Mouse (Mus musculus): ENCODE measurements around the gene Cyp27b1. TPM values are rescaled to one million over a fixed set of nuclear protein-coding genes. Genes with fewer than 3 reads are reported as not detected.
A peak's percentile ranks its signal among the peaks of the same experiment; 100 is the strongest.

Cyp27b1 gene
- polyA plus RNA-seq, 1 experiment from 2014 or later = 0.13 TPM

DNA sequence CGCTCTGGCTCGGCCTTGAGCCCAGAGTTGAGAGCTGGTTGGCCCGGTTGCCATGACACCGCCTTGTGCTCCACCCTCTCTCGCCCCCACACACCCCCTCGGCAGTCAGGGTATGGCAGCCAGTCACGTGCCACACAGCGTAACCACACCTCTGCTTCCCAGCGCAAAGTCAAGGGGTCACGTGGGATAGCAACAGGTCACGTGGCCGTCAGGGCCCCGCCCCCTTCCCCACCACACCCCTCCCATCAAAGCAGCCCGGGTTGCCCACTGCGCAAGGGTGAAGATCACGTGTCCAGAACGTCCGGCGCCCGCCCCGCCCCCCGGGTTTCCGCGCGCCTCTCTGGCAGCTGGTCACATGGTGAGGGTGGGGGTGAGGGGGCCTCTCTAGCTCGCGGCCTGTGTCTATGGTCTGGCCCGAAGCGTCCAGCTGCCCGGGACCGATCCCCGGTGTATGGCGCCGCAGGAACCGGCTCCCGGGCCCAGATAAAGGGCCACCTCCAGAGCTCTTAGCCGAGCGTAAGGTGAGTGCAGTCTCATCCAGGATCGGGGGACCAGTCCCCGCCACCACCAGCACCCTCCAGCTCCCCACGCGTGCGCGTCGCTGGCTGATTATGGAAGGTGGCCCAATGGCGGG lies 15.3 kb downstream of the Cyp27b1 start, which contains the start of gene Cdk4:
Gene Cdk4, plus strand, starts transcription at position 296 of the 634 bp plus-strand sequence.
- H3K36me3 ChIP-seq (ENCODE audit: control insufficient read depth, insufficient read depth, low read length) = peaks cover 35% of the 10 kb centered on the region
- peak within 1 kb of the TSS; percentile 63 for H3K4me3 ChIP-seq (ENCODE audit: low read depth, low read length)
- peak within 1 kb of the TSS; percentile 91 for H3K4me2 ChIP-seq
- peaks cover 33% of the 10 kb centered on the region for H3K27me3 ChIP-seq (ENCODE audit: control insufficient read depth, insufficient read depth, low read length)
- under 1% methylated on average over 45 of the region's 46 CpGs for WGBS (ENCODE audit: insufficient replicate concordance)
- peak within 1 kb of the TSS; percentile 96 for H3K9ac ChIP-seq (ENCODE audit: low read depth, low read length)
- peak; percentile 91 for ATAC-seq (replicated peaks; ENCODE audit: insufficient number of reproducible peaks, low FRiP score, low TSS enrichment)
- H3K9me3 ChIP-seq (replicated peaks; ENCODE audit: control insufficient read depth, low read length) = no peaks in the 10 kb centered on the region
- H3K27ac ChIP-seq (ENCODE audit: low read depth, low read length) = peak within 1 kb of the TSS; percentile 87
- H3K4me1 ChIP-seq (ENCODE audit: control insufficient read depth, insufficient read depth, low read length) = peaks cover 16% of the 10 kb centered on the region

- H3K4me2 ChIP-seq = peak overlapping the region; percentile 91
- peaks cover 20% of the 10 kb centered on the region for H3K4me1 ChIP-seq (ENCODE audit: control insufficient read depth, insufficient read depth, low read length)
- peaks cover 38% of the 10 kb centered on the region for H3K36me3 ChIP-seq (ENCODE audit: control insufficient read depth, insufficient read depth, low read length)
- no peaks in the 10 kb centered on the region for H3K9me3 ChIP-seq (replicated peaks; ENCODE audit: control insufficient read depth, low read length)
- peak overlapping the region; percentile 87 for H3K27ac ChIP-seq (ENCODE audit: low read depth, low read length)
- peak overlapping the region; percentile 96 for H3K9ac ChIP-seq (ENCODE audit: low read depth, low read length)
- WGBS (ENCODE audit: insufficient replicate concordance) = 15% methylated on average over 37 of the region's 37 CpGs
- H3K4me3 ChIP-seq (ENCODE audit: low read depth, low read length) = peak overlapping the region; percentile 63
- no peak for ATAC-seq (replicated peaks; ENCODE audit: insufficient number of reproducible peaks, low FRiP score, low TSS enrichment)
- H3K27me3 ChIP-seq (ENCODE audit: control insufficient read depth, insufficient read depth, low read length) = peaks cover 24% of the 10 kb centered on the region
Observed at GRCm38 (mm10) chr10:127063913-127064870, 16.1 kb downstream of the Cyp27b1 start.

DNA sequence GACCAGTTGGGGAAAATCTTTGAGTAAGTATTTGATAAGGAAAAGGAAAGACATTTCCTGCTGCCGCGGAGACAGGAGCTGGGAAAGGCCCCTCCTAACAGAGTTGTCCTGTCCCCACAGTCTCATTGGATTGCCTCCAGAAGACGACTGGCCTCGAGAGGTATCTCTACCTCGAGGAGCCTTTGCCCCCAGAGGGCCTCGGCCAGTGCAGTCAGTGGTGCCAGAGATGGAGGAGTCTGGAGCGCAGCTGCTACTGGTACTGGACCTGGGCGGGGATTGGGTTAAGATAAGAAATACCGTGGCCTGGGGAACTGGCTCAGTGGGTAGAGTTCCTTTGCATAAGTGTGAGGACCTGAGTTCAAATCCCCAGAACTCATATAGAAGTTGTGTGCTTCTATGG lies 17.9 kb downstream of the Cyp27b1 start:
- Histone ChIP-seq H3K4me1 (ENCODE audit: control insufficient read depth, insufficient read depth, low read length) (peaks cover 21% of the 10 kb centered on the region), H3K36me3 (ENCODE audit: control insufficient read depth, insufficient read depth, low read length) (peaks cover 38% of the 10 kb centered on the region), H3K4me3 (ENCODE audit: low read depth, low read length) (no peak overlapping the region), H3K27me3 (ENCODE audit: control insufficient read depth, insufficient read depth, low read length) (peaks cover 7% of the 10 kb centered on the region), H3K4me2 (no peak overlapping the region), H3K9me3 (replicated peaks; ENCODE audit: control insufficient read depth, low read length) (no peaks in the 10 kb centered on the region), H3K9ac (ENCODE audit: low read depth, low read length) (no peak overlapping the region), H3K27ac (ENCODE audit: low read depth, low read length) (peak overlapping the region; percentile 13)
- ATAC-seq (replicated peaks; ENCODE audit: insufficient number of reproducible peaks, low FRiP score, low TSS enrichment) = no peak
- WGBS (ENCODE audit: insufficient replicate concordance) = 58% methylated on average over 9 of the region's 9 CpGs

GRCm38 (mm10) chr10:127066519-127067018 lies 18.5 kb downstream of the Cyp27b1 start:
- Histone ChIP-seq H3K27ac (ENCODE audit: low read depth, low read length) (peak overlapping the region; percentile 4; the same call in 1 of the 2 replicates), H3K9ac (ENCODE audit: low read depth, low read length) (no peak overlapping the region), H3K4me2 (no peak overlapping the region), H3K27me3 (ENCODE audit: control insufficient read depth, insufficient read depth, low read length) (peaks cover 1% of the 10 kb centered on the region; the same call in 1 of the 2 replicates), H3K9me3 (replicated peaks; ENCODE audit: control insufficient read depth, low read length) (no peaks in the 10 kb centered on the region), H3K4me1 (ENCODE audit: control insufficient read depth, insufficient read depth, low read length) (peaks cover 23% of the 10 kb centered on the region), H3K4me3 (ENCODE audit: low read depth, low read length) (no peak overlapping the region), H3K36me3 (ENCODE audit: control insufficient read depth, insufficient read depth, low read length) (peaks cover 38% of the 10 kb centered on the region)
- no peak for ATAC-seq (replicated peaks; ENCODE audit: insufficient number of reproducible peaks, low FRiP score, low TSS enrichment)
- WGBS (ENCODE audit: insufficient replicate concordance) = 92% methylated on average over 14 of the region's 14 CpGs

GRCm38 (mm10) chr10:127068360-127069038 lies 20.4 kb downstream of the Cyp27b1 start:
- H3K4me3 ChIP-seq (ENCODE audit: low read depth, low read length) = peak overlapping the region; percentile 72
- no peak for ATAC-seq (replicated peaks; ENCODE audit: insufficient number of reproducible peaks, low FRiP score, low TSS enrichment)
- H3K9me3 ChIP-seq (replicated peaks; ENCODE audit: control insufficient read depth, low read length) = no peaks in the 10 kb centered on the region
- 74% methylated on average over 9 of the region's 9 CpGs for WGBS (ENCODE audit: insufficient replicate concordance)
- no peaks in the 10 kb centered on the region for H3K27me3 ChIP-seq (ENCODE audit: control insufficient read depth, insufficient read depth, low read length)
- H3K4me2 ChIP-seq = peak overlapping the region; percentile 77
- H3K27ac ChIP-seq (ENCODE audit: low read depth, low read length) = peak overlapping the region; percentile 74
- H3K9ac ChIP-seq (ENCODE audit: low read depth, low read length) = peak overlapping the region; percentile 83
- peaks cover 38% of the 10 kb centered on the region for H3K36me3 ChIP-seq (ENCODE audit: control insufficient read depth, insufficient read depth, low read length)
- peaks cover 23% of the 10 kb centered on the region for H3K4me1 ChIP-seq (ENCODE audit: control insufficient read depth, insufficient read depth, low read length)

- peaks cover 38% of the 10 kb centered on the region for H3K36me3 ChIP-seq (ENCODE audit: control insufficient read depth, insufficient read depth, low read length)
- H3K27me3 ChIP-seq (ENCODE audit: control insufficient read depth, insufficient read depth, low read length) = no peaks in the 10 kb centered on the region
- peak overlapping the region; percentile 83 for H3K9ac ChIP-seq (ENCODE audit: low read depth, low read length)
- ATAC-seq (replicated peaks; ENCODE audit: insufficient number of reproducible peaks, low FRiP score, low TSS enrichment) = peak; percentile 18
- no peaks in the 10 kb centered on the region for H3K9me3 ChIP-seq (replicated peaks; ENCODE audit: control insufficient read depth, low read length)
- H3K4me3 ChIP-seq (ENCODE audit: low read depth, low read length) = peak overlapping the region; percentile 72
- 8% methylated on average over 30 of the region's 30 CpGs for WGBS (ENCODE audit: insufficient replicate concordance)
- peaks cover 21% of the 10 kb centered on the region for H3K4me1 ChIP-seq (ENCODE audit: control insufficient read depth, insufficient read depth, low read length)
- peak overlapping the region; percentile 77 for H3K4me2 ChIP-seq
- H3K27ac ChIP-seq (ENCODE audit: low read depth, low read length) = peak overlapping the region; percentile 74
Observed at GRCm38 (mm10) chr10:127069281-127070189, 21.5 kb downstream of the Cyp27b1 start.

- ATAC-seq (replicated peaks; ENCODE audit: insufficient number of reproducible peaks, low FRiP score, low TSS enrichment) = peak; percentile 87
Observed at GRCm38 (mm10) chr10:127070190-127071121, 22.4 kb downstream of the Cyp27b1 start, which contains the start of gene Tspan31. Gene Tspan31 (minus strand): TSS chr10:127070264.

More at GRCm38 (mm10) chr10:127070190-127071121, 22.4 kb downstream of the Cyp27b1 start, which contains the start of gene Tspan31:
- Histone ChIP-seq H3K36me3 (ENCODE audit: control insufficient read depth, insufficient read depth, low read length) (peaks cover 32% of the 10 kb centered on the region), H3K9me3 (replicated peaks; ENCODE audit: control insufficient read depth, low read length) (no peaks in the 10 kb centered on the region), H3K4me2 (peak within 1 kb of the TSS; percentile 77), H3K4me3 (ENCODE audit: low read depth, low read length) (peak within 1 kb of the TSS; percentile 72), H3K9ac (ENCODE audit: low read depth, low read length) (peak within 1 kb of the TSS; percentile 83), H3K4me1 (ENCODE audit: control insufficient read depth, insufficient read depth, low read length) (peaks cover 12% of the 10 kb centered on the region; the same call in 1 of the 2 replicates), H3K27ac (ENCODE audit: low read depth, low read length) (peak within 1 kb of the TSS; percentile 74), H3K27me3 (ENCODE audit: control insufficient read depth, insufficient read depth, low read length) (peaks cover 5% of the 10 kb centered on the region)
- WGBS (ENCODE audit: insufficient replicate concordance) = 3% methylated on average over 36 of the region's 36 CpGs

Data from heart, embryonic 11.5 days (tissue).